Mouse (Mus musculus): ENCODE data around the gene Rapgef5. TPM values are rescaled to one million over a fixed set of nuclear protein-coding genes. Genes with fewer than 3 reads are reported as not detected.

The Rapgef5 gene
- total RNA-seq, 2 experiments from 2014 or later, result 35.6 to 40.7 TPM

DNA sequence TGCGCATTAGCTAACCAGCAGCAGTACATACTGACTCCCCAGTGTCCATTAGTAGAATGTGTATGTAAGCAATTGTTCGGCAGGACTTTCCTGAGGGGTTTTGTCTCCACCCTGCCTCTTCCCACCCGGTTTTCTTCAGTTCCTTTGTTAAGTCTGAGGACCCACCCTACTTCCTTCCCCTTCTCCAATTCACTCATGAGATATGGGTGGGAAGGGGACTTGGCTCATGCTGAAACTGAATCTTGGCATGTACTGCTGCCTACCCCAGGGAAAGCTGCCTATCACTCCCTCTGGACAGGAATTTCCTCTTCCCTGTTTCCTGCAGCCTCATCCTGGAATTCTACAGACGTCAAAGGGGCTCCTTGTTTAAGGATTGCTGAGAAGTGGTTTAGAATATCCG lies 147.4 kb downstream of the Rapgef5 start:
- DNase-seq, result no peak
- intact Hi-C loops (cut with DNase I), result loop anchor here (5.0 kb wide), 1 partner anchor 166 kb away; no protein-coding TSS in a partner anchor

DNA sequence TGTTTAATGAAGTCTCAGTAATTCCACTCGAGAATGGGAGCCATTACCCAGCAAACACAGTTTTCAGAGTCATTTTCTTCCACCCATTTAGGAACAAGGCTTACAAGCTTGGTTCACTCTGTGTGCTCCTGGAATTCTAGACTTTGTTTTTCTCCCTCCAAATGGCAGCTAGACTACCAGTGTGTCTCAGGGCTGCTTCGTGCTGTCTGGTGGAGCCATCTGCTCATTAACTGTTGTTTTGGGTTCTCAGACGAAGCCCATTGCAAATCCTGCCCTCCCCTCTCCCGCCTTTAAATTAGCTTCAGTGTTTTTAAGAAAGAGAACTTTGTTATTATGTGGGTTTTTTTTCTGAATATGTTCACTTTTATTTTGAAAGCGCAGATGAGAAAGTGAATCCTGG lies 148.4 kb downstream of the Rapgef5 start:
- intact Hi-C loops (cut with DNase I), result loop anchor here (5.0 kb wide), 2 partner anchors 127 to 167 kb away; no protein-coding TSS in a partner anchor
- DNase-seq, result no peak

DNA sequence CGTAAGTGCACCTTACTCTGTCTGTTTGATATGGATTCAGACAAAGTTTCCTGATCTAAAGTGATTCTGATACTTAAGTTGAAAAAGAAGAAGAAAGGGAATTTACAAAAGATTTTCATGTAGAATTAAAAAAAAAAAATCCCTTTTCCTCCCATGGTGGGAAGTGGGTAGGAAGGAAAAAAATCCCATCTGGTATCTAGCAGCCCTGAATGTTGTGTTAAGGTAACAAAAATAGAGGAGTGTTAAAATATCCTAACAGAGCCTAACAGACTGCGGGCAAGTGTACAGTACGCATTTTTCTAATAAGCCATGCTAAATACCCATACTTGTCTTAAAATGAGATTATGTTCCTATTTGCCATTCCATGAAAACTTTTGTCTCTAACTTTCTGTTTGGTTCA lies 150.1 kb downstream of the Rapgef5 start:
- intact Hi-C loops (cut with DNase I), result loop anchor here (5.0 kb wide), 1 partner anchor 129 kb away; no protein-coding TSS in a partner anchor
- no peak for DNase-seq

DNA sequence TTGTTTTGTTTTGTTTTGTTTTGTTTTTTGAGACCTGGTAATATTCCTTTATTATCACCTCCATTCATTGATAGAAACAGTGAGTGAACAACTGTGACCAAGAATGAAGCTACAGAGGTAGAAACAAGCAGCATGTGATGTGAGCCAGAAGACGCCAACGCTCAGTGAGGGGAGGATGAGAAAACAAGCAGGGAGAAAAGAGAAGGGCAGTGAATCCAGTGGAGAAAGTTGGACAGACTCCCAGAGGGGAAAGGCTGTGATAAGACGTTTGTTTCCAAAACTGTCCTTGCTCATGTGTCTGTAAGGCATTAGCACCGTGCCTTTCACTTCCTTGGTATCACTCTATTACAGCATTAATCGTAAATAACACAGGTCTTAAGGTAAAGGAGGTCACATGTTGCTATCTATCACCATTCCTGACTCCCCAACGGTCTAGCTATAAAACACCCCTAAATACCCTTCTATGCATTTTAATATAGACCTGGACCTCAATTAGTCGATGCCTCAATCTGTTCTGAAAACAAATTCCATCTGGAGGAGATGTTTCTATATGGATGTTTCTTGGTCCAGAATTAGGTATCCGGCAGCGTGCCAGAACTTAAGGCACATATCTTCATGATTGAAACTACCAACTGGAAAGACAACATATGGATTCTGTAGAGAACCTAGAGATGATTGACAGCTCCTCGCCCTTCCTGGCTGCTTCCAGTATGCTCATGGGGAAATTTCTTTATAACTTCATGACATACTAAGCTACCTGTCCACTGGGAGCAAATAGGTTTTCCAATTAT lies 153.5 kb downstream of the Rapgef5 start:
- no peak for DNase-seq
- intact Hi-C loops (cut with DNase I), result loop anchor here (5.0 kb wide), 1 partner anchor 133 kb away; no protein-coding TSS in a partner anchor

DNA sequence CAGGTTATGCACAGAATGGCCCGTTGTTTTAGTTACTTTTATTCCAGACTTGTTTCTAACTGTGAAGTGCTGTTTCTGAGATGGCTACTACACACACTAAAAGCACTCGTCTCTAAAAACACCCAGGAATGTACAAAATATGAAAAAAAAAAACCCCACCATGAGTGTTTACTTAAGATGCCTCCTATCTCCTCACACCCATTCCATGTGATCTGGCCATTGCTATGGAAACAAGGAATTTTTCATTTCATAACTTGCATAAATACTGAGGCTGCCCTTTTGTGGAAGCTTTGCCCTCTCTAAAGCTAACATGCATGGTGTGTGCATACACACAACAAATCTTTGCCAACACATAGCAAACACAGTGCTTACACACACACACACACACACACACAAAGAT lies 156.9 kb downstream of the Rapgef5 start:
- intact Hi-C loops (cut with DNase I), result no loop called here
- no peak for DNase-seq

DNA sequence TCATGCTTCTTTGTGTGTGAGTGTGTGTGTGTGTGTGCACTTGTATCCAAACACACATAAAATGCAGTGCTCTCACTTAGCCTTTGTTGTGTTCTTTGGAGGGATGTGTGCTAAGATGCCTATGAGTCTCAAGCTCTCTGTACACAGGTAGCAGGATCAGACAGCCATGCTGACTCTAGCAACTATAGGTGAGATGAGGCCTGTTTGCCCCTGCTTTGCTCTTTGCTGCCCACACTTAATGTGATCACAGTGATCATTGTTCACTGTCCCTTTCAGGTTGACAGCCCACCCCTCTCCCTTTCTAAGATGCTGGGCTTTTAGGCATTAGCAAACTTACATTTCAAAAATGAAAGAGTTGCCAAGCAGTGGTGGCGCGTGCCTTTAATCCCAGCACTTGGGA lies 158.2 kb downstream of the Rapgef5 start:
- DNase-seq, result no peak
- intact Hi-C loops (cut with DNase I), result no loop called here

DNA sequence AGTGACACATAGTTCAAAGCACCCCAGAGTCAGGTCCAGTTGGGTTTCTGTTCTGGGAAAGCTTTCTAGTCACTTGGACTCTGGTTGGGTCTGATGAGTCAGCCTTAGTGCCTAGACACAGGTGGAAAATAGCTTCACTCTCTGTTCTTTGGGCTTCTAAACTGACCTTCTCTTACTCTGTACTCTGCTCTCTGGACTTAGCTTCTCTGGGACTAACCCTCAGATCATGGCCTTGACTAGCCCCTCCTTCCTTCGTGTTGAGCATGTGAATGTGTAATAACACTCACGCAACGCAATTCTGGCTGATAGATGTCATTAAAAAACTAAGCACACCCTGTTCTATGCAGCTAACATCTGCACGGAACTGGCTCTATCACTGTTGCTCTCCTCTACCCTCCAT lies 160.0 kb downstream of the Rapgef5 start:
- intact Hi-C loops (cut with DNase I), result no loop called here
- no peak for DNase-seq

DNA sequence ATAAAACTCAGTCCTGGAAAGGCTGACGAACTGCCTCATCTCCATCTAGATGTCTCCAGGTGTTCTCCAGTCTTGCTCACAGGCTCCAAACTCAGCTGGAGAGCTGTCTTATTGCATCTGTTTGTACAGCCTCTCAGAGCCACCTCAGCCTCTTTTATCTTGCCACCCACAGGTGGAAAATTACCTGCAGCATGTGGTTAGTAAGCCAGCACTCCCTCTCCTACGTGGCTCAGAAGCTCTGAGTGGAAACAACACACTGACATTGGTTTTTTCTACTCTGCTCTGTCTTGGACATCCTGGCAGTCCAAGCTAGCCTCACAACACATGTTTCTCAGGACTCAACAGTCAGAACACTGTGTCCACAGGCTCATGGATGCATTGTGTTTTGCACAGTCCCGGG lies 162.6 kb downstream of the Rapgef5 start:
- no peak for DNase-seq
- intact Hi-C loops (cut with DNase I), result no loop called here

DNA sequence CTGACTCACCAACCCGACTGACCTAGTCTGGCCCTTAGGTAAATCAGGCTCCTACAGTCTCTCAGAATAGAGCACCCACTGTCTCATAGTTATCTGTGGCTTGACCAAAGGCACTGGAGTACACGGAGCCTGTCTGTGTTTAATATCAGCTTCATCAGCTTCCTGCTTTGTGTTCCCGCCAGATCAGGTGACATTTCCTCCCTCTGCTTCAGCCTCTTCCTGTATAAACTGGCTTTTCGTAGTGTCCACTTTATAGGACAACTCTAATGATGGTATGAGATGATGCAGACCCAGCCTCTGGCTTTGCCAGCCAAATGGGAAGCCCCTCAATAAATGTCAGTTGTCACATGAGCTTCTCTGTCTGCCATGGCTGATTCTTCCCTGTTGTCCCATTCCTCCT lies 163.5 kb downstream of the Rapgef5 start:
- DNase-seq, result no peak

DNA sequence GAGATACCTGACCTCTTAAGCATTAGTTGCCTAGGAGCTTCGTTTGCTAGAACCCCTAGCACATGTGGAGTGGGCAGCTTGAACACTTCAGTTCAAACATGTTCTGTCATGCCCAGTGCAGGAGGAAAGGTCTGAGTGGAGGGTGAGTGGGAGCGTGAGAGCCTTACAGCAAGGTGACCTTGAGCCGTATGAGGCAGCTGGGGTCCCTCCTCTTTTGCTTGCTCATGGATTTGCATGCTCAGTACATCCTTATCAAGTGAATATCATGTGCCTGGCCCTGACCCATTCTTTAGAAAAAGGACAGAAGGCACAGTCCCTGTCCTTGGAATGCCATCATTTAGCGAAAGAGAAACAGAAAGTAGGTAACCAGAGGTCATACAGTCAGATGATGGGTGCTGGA lies 165.0 kb downstream of the Rapgef5 start:
- no peak for DNase-seq
- intact Hi-C loops (cut with DNase I), result no loop called here

More for the DNA sequence above, 163.5 kb downstream of the Rapgef5 start:
- intact Hi-C loops (cut with DNase I), result no loop called here

DNA sequence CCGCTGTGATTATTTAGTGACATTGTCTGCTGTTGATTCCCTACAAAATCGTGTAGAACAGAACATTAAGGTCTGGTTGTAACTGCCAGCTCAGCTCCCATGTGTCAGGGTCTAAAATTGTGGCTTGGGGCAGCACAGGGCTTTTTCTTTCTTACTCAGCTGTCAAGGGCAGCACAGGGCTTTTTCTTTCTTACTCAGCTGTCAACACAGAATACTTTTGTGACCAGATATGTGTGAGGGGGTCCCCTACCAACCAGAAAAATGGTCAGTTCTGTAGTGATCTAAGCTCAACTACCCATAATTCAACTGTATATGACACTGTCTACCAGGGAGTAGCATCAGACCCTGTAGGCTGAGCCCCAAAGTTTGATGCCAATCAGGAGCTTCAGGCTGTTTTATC lies 167.1 kb downstream of the Rapgef5 start:
- intact Hi-C loops (cut with DNase I), result no loop called here
- DNase-seq, result no peak

DNA sequence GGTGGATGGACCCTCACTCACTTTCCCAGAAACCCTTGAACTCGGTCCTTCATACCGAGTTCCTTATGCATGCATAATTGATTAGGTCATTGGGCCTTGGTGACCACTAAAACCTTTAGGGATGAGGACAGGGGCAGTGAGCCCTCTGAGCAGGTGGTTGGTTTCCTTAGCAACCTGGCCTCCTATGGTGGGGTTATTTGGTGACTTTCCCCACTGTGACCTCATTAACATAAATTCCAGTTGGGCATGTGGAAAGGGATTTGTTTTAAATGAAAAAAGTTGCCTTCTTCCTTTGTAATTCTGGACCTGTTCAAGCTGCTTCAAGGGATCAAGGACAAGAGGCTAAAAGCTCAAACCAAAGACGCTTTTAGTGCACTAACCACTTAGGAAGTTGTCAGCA lies 167.7 kb downstream of the Rapgef5 start:
- DNase-seq, result no peak
- intact Hi-C loops (cut with DNase I), result no loop called here

DNA sequence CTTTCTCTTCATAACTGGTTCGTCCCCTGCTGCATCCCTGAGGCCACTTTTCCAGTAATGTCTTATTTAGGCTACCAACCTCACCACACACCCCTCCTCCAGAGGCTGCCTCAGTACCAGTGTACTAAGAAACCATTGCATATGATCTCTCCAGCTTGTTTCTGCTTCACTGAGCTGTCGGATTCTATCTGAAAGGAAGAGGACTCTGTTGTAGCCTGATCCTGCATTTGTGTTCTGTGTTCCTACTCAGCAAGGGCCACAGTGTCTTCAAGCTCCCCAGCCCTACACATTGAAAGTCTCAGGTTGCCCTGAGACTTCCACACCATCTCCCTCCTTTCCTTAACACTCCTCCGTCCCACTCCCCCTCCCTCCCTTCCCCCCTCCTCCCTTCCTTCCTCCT lies 168.5 kb downstream of the Rapgef5 start:
- no peak for DNase-seq
- intact Hi-C loops (cut with DNase I), result no loop called here

DNA sequence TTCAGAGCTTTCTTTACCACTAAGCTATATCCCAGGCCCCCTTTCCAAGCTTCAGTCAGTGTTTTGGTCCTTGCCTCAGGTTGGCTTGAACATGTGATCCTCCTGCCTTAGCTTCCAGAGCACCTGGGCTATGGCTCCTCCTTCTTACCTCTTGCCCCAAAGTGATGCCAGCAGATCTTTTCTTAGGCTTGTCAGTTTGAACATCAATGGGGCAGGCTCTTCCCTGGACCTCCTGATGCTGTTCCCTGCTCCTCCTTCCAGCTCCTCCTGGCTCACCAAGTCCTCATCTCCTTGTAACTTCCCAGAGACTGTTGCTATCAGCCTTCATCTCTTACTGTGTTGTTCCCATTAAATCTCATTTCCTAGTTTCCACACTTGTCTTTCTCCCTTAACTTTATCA lies 169.1 kb downstream of the Rapgef5 start:
- intact Hi-C loops (cut with DNase I), result no loop called here
- DNase-seq, result no peak

DNA sequence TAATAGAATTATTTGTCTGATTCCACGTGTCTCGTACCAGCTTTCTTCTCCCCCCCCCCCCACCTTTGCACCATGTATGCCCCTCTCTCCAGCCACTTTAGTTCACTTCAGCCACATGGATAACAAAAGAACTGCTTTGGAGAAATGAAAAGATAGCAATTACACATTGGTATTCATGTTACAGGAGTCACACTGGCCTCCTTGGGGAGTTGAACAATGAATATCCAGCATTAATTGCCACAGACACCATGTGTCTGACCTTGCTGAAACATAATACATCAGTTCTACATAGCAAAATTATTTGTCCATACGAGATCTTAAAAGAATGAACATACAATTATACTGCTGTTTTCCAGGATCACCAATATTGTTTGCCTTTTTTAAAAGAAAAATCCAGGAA lies 170.5 kb downstream of the Rapgef5 start:
- intact Hi-C loops (cut with DNase I), result no loop called here
- no peak for DNase-seq

DNA sequence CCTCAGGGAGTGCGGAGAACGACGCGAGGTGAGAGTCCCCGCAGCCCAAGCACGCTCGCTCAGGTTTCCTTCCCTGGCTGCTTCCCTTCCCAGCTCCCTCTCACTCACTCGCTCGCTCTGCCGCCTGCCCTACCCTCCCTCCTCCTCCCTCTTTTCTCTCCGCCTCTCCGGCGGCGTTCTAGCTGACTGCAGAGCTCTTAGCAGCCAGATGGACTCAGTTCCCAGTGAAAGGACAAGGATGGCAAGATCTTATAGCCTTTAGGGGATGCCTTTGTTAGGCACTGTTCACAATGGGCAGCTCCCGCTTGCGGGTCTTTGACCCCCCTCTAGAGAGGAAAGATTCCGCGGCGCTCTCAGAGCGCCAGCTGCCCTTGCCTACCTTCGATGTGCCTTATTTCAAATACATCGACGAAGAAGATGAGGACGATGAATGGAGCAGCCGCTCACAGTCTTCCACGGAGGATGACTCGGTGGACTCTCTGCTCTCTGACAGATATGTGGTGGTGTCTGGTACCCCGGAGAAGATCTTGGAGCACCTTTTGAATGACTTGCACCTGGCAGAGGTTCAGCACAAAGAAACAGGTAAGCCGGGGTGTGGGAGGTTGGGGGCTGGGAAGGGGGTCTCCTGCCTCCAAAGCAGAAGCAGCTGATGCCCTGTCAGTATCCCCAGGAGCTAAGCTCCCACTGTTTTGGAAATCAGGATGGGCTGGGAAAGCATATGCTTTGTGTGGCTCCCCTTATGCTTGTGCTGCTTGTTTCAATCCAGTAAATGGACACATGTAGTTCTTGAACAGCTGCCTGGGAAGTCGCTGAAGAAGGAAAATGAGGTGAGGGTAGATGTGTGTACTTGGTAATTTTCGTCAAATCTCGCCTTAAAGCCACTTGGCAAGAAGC lies 172.6 kb downstream of the Rapgef5 start:
- no peak for DNase-seq
- intact Hi-C loops (cut with DNase I), result no loop called here

DNA sequence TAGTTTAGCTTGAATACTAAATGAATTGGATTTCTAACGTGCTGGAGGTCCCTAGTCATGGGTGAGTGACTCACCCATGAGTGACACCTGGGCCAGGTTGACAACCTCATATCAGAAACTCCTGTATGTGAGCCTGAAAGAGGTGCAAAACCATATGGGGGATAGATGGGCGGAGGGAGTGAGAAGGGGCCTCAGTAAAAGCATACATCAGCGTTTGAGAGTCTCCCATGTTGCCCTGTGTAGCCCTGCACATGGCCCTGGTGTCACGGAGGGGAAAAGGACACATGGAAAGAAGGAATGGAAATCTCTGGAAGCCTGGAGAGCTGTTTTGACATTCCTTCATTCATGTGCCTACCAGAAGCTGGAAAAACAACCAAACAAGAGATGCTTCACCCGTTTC lies 175.1 kb downstream of the Rapgef5 start:
- intact Hi-C loops (cut with DNase I), result no loop called here

DNA sequence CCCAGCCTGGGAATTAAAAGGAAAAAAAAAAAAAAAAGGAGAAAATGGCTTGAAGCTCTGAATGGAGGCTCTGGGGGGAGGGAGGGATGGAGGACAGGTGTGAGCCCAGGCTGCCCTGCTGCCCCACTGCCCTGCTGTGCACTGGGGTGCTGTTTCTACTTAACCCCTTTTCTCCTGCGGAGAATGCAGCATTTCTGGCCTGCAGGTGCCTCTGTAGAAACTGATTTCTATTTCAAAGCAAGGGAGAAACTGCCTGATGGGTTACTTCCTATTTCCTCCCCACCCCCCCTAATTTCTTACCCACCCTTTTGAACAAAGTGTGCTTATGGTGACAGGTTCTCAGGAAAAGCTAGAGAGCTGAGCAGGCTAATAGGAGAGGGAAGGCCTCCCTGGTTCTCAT lies 176.5 kb downstream of the Rapgef5 start:
- intact Hi-C loops (cut with DNase I), result no loop called here

More for the DNA sequence above, 175.1 kb downstream of the Rapgef5 start:
- no peak for DNase-seq

DNA sequence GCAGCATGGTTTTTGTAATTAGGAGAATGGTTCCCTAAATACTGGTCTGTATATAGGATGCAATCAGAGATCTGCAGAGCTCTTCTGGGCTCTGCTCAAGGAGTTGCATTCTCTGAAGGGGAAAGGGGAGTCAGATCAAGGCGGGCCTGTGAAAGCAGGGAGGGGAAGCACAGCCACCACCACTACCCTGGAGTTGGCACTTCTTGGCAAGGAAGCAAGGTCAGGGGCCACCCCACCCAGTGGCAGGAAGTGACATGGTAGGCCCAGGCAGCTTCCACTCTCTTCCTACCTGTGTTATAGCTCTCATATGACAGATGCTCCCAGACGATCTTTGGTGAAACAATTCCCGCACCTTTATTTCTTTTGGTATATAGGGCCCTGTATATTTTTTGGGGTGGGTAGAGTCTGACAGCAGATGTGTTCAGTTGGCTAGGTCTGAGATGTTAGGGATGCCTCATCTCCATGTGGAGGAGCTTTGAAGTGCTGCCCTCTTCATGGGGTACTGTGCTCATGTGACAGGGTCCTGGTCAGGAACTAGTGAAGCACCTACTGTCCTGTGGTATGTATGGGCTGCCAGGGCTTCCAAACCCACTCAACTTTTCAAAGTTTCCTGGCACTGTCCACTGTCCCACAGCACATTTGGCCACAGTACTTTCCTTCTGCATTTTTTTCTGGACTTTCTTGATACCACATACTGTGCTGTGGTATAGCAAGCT lies 183.8 kb downstream of the Rapgef5 start:
- intact Hi-C loops (cut with DNase I), result loop anchor here (5.0 kb wide), 1 partner anchor 113 kb away; no protein-coding TSS in a partner anchor
- no peak for DNase-seq

More for the DNA sequence above, 176.5 kb downstream of the Rapgef5 start:
- no peak for DNase-seq

DNA sequence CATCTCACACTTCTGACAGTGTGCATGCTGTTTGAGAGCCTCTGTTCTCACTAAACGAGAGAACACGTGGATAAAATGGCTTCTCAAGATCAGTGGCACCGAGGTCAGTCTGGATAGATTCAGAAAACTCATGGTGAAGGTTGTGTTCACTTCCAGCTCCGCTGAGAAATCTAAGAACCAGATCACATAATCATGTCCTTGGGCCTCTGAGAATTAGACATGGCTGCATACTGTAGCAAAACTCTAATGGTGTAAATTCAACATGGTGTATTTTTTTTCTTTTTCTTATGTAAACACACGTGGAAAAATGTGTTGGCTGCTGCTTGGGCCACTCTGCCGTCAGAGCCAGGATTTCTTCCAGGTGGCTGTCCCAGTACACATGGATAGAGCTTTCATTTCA lies 184.6 kb downstream of the Rapgef5 start:
- DNase-seq, result no peak
- intact Hi-C loops (cut with DNase I), result loop anchor here (5.0 kb wide), 1 partner anchor 114 kb away; no protein-coding TSS in a partner anchor

DNA sequence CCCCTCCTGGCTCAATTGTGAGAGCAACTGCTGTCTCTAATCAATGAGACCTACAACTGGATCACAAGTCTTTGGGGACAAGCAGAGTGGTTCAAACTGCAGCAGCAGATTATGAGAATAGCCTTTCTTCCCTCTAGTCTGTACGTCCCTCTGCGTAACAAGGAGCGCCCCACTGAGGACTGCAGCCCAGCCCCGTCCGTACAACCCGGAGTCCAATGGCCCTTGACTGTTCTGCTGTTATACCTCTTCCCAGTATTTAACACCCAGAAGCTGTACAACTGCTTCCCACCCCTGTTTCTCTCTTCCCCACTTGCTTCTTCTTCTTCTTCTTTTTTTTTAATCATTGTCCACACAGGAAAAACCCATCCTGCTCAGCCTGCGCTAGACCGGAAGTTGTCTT lies 186.0 kb downstream of the Rapgef5 start:
- intact Hi-C loops (cut with DNase I), result loop anchor here (5.0 kb wide), 1 partner anchor 115 kb away; no protein-coding TSS in a partner anchor
- no peak for DNase-seq
